Mouse (Mus musculus) MEL (cell line): ENCODE data around the gene Vwa3b.

ENCODE experiments used
- CHD2 ChIP-seq: IDR thresholded peaks from 2 replicates; pipeline ENCODE4 v1.6.1; 2011; ENCODE audit warnings: low read length, improper control_type of control experiment
- CTCF ChIP-seq, 3 experiments: IDR thresholded peaks in 2 of 3; conservative IDR thresholded peaks in 1 of 3; 2 replicates each; pipeline ENCODE4 v1.5.1; 2011 to 2012; ENCODE audit warnings: low read length in 3 of 3, low read depth in 2 of 3, mild to moderate bottlenecking in 2 of 3, improper control_type of control experiment in 1 of 3, inconsistent platforms in 1 of 3, mixed read lengths in 1 of 3, moderate library complexity in 1 of 3; ENCODE audit not compliant: control insufficient read depth in 1 of 3, insufficient read depth in 1 of 3, poor library complexity in 1 of 3, severe bottlenecking in 1 of 3
- E2F4 ChIP-seq: IDR thresholded peaks from 2 replicates; pipeline ENCODE4 v1.6.1; 2011; ENCODE audit warnings: low read depth, low read length, improper control_type of control experiment, borderline replicate concordance
- GATA1 ChIP-seq: IDR thresholded peaks from 2 replicates; pipeline ENCODE4 v1.6.1; 2011; ENCODE audit warnings: low read depth, low read length, improper control_type of control experiment
- HCFC1 ChIP-seq: IDR thresholded peaks from 2 replicates; pipeline ENCODE4 v1.6.1; 2012; ENCODE audit warnings: low read depth, mild to moderate bottlenecking, inconsistent platforms, low read length, improper control_type of control experiment, moderate library complexity
- POLR2AphosphoS2 ChIP-seq: IDR thresholded peaks from 2 replicates; pipeline ENCODE4 v1.6.1; 2011; ENCODE audit warnings: low read length, improper control_type of control experiment
- POLR2AphosphoS5 ChIP-seq: IDR thresholded peaks from 2 replicates; pipeline ENCODE4 v1.6.1; 2012; ENCODE audit warnings: low read depth, borderline replicate concordance, mild to moderate bottlenecking, inconsistent platforms, low read length, moderate library complexity, mixed read lengths
- TAL1 ChIP-seq: IDR thresholded peaks from 2 replicates; pipeline ENCODE4 v1.6.1; 2012; ENCODE audit warnings: mild to moderate bottlenecking, inconsistent platforms, low read length, moderate library complexity, mixed read lengths

DNA sequence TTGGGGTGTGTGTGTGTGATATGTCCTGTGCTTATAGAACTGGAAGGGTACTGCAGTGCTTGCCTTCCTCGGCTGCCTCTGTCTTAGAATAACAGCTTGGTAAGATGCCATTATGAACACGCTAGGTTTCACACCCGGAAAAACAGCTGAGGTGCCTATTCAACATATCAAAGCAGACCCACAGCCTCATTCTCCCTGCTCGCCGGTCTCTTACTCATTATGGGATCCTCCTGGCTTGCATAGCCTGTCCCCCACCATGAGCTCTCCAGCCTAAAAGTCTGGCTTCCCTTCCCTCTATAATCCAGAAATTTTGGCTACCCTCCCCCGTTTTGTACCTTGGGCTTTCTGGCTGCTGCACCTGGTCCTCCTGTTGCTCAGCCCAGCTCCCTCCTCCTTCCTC, 42.0 kb upstream of the Vwa3b start:
- TF ChIP-seq E2F4 (no peak), TAL1 (no peak), CTCF (IDR thresholded peaks at IDR 0.05 in 2 of 3, conservative IDR thresholded peaks at IDR 0.05 in 1 of 3; ENCODE audit: control insufficient read depth in 1 of 3, insufficient read depth in 1 of 3, low read depth in 2 of 3, low read length in 3 of 3, poor library complexity in 1 of 3, severe bottlenecking in 1 of 3) (no peak), POLR2AphosphoS2 (no peak), POLR2AphosphoS5 (no peak), GATA1 (no peak), HCFC1 (no peak), CHD2 (no peak)
